23 mouse cellular contexts compared by ENCODE assay signal in the genomic region with DNA sequence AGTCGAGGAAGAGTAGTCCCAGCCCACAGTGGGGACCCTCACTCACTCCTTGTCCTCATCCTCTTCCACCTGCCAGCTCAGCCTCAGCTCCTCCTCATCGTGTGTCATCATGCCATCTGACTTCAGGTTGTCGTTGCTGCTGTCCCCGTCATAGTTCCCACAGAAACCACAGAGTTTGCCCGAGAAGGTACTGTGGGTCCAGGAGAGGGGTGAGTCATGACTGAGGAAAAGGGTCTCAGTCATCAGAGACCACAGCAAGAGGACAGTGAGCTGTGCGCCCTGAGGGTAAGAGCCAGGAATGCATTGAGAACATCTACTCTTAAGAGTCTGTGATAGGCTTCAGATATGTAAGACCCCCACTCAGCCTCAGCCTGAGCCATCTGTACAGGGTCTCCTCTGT. TPM values are rescaled to one million over a fixed set of nuclear protein-coding genes. Genes with fewer than 3 reads are reported as not detected.
A peak's percentile ranks its signal among the peaks of the same experiment; 100 is the strongest.
DNase-seq lines count a peak whose midpoint lies in the region; ATAC-seq and TF ChIP-seq lines count a peak whose summit lies in the region.
"Had no signal": no experiment of that assay in that cellular context is flagged by ENCODE, and none has a peak within 500 bp of the region (broad histone marks: within the 10 kb centered on the region; RNA-seq: fewer than 3 reads in every experiment).

No protein-coding gene starts in this region.

- H3K79me3 ChIP-seq in C2C12 (ENCODE audit: low read depth), result no peaks in the 10 kb centered on the region

- H3K9ac ChIP-seq in lung, embryonic 15.5 days, result no peak overlapping the region
- H3K9ac ChIP-seq: forebrain, embryonic 15.5 days; heart, embryonic 15.5 days; hindbrain, embryonic 15.5 days had no signal

- H3K4me3 ChIP-seq in lung, embryonic 15.5 days, result no peak overlapping the region
- no peak overlapping the region for H3K4me3 ChIP-seq in C2C12 (ENCODE audit: insufficient read depth, poor library complexity, severe bottlenecking)
- no peak overlapping the region for H3K4me3 ChIP-seq in forebrain, embryonic 10.5 days
- H3K4me3 ChIP-seq: embryonic facial prominence, embryonic 10.5 days; erythroblast, embryonic 14.5 days; forebrain, embryonic 15.5 days; heart, adult 2 months; heart, embryonic 15.5 days; hindbrain, embryonic 10.5 days; hindbrain, embryonic 15.5 days had no signal

- 63% methylated on average over 6 of the region's 6 CpGs for WGBS in lung, embryonic 15.5 days
- 85% methylated on average over 6 of the region's 6 CpGs for WGBS in forebrain, embryonic 10.5 days

- DNase-seq in lung, postnatal 10 days, result no peak
- peak; percentile 80 for DNase-seq in 3134 (ENCODE audit: extremely low read depth, insufficient read length, low spot score)
- no peak for DNase-seq in forebrain, embryonic 10.5 days (ENCODE audit: extremely low spot score, low spot score)
- DNase-seq in kidney, adult 18-20 months, result no peak
- DNase-seq: adrenal gland, postnatal 10 days; B cell, adult 2 months; cerebellum, adult 11-12 months; cerebellum, adult 9-11 months; cerebellum, postnatal 36 days; gastrocnemius, postnatal 10 days; heart, adult 2 months had no signal

- 0 out of 2 replicates have a peak, but pooled peaks have one; percentile 17 for ATAC-seq in lung, embryonic 15.5 days (ENCODE audit: borderline replicate concordance, extremely low read depth, low FRiP score, low TSS enrichment)
- peak; percentile 14; the same call in 1 of the 2 replicates for ATAC-seq in granulocyte monocyte progenitor cell, adult 5-6 weeks (replicated peaks; ENCODE audit: poor library complexity, severe bottlenecking)
- ATAC-seq: forebrain, embryonic 15.5 days had no signal

- TF ChIP-seq CTCF in C2C12 (IDR thresholded peaks at IDR 0.05; ENCODE audit: control insufficient read depth, insufficient read depth, insufficient read length), result no peak

- H3K27ac ChIP-seq in lung, embryonic 15.5 days, result peak overlapping the region; percentile 73
- no peak overlapping the region for H3K27ac ChIP-seq in forebrain, embryonic 10.5 days
- H3K27ac ChIP-seq: embryonic facial prominence, embryonic 10.5 days; forebrain, embryonic 15.5 days; heart, adult 2 months; heart, embryonic 15.5 days; hindbrain, embryonic 10.5 days; hindbrain, embryonic 15.5 days had no signal

- H3ac ChIP-seq in C2C12 (ENCODE audit: control insufficient read depth, insufficient read length, low read depth), result no peak overlapping the region

- H3K27me3 ChIP-seq in lung, embryonic 15.5 days, result no peaks in the 10 kb centered on the region
- H3K27me3 ChIP-seq in C2C12 (ENCODE audit: control insufficient read depth, insufficient read depth, insufficient read length), result peaks cover 11% of the 10 kb centered on the region
- no peaks in the 10 kb centered on the region for H3K27me3 ChIP-seq in forebrain, embryonic 10.5 days (ENCODE audit: poor library complexity, severe bottlenecking)
- H3K27me3 ChIP-seq: forebrain, embryonic 15.5 days; hindbrain, embryonic 15.5 days had no signal

- no peaks in the 10 kb centered on the region for H3K9me3 ChIP-seq in lung, embryonic 15.5 days
- H3K9me3 ChIP-seq in forebrain, embryonic 10.5 days, result no peaks in the 10 kb centered on the region; the same call in 1 of the 2 replicates
- H3K9me3 ChIP-seq: embryonic facial prominence, embryonic 10.5 days; forebrain, embryonic 15.5 days; heart, embryonic 15.5 days; hindbrain, embryonic 10.5 days; hindbrain, embryonic 15.5 days had no signal

- H3K4me1 ChIP-seq in lung, embryonic 15.5 days, result peaks cover 4% of the 10 kb centered on the region; the same call in 1 of the 2 replicates
- H3K4me1 ChIP-seq in forebrain, embryonic 10.5 days, result no peaks in the 10 kb centered on the region
- H3K4me1 ChIP-seq: embryonic facial prominence, embryonic 10.5 days; forebrain, embryonic 15.5 days; heart, embryonic 15.5 days; hindbrain, embryonic 10.5 days; hindbrain, embryonic 15.5 days had no signal

- H3K4me2 ChIP-seq in lung, embryonic 15.5 days, result no peak overlapping the region
- H3K4me2 ChIP-seq: forebrain, embryonic 15.5 days; heart, embryonic 11.5 days; heart, embryonic 15.5 days; hindbrain, embryonic 15.5 days had no signal

- H3K79me2 ChIP-seq in C2C12 (ENCODE audit: control insufficient read depth, insufficient read depth), result no peaks in the 10 kb centered on the region

- H3K36me3 ChIP-seq in lung, embryonic 15.5 days, result no peaks in the 10 kb centered on the region
- no peaks in the 10 kb centered on the region for H3K36me3 ChIP-seq in C2C12 (ENCODE audit: control insufficient read depth, insufficient read depth)
- H3K36me3 ChIP-seq in forebrain, embryonic 10.5 days (replicated peaks), result no peaks in the 10 kb centered on the region
- H3K36me3 ChIP-seq: embryonic facial prominence, embryonic 10.5 days; forebrain, embryonic 15.5 days; heart, embryonic 15.5 days; hindbrain, embryonic 10.5 days; hindbrain, embryonic 15.5 days had no signal

TF ChIP-seq in C2C12, 6 proteins besides CTCF, POLR2A, EP300 and RAD21:
- TF ChIP-seq CEBPB (IDR thresholded peaks at IDR 0.05; ENCODE audit: low read depth) (no peak), MYOD1 (IDR thresholded peaks at IDR 0.05; ENCODE audit: control insufficient read depth, insufficient read length, low read depth) (peak; percentile 9)

RNA-seq across cellular contexts. Expression of a gene that starts 21.7 kb away (rescaled TPM):
- 0.26 and 0.35 TPM in 2 replicates for polyA plus RNA-seq in lung, embryonic 15.5 days (2015; fragmentation: Nextera tagmentation; extraction: Ambion mirVana)
- 0.01 TPM for polyA plus RNA-seq in C2C12 (2012; fragmentation: generic; extraction: Trizol)
- total RNA-seq in granulocyte monocyte progenitor cell, adult 5-6 weeks (2014; fragmentation: Nextera tagmentation), result 0.66 and 4.7 TPM in 2 replicates
- 0.04 and 0.05 TPM in 2 replicates for total RNA-seq in granulocyte monocyte progenitor cell, adult 5-6 weeks (2017)
- 0.10 and 0.12 TPM in 2 replicates for polyA plus RNA-seq in forebrain, embryonic 10.5 days (2016; fragmentation: Nextera tagmentation; extraction: Ambion mirVana)
- total RNA-seq: heart, adult 2 months; heart, postnatal 25 days; MEL had no signal
- polyA plus RNA-seq: erythroblast, embryonic 14.5 days had no signal

RNA-seq across cellular contexts. Expression of a gene that starts 47.1 kb away (rescaled TPM):
- polyA plus RNA-seq in lung, embryonic 15.5 days (2015; fragmentation: Nextera tagmentation; extraction: Ambion mirVana), result 54.1 and 58.4 TPM in 2 replicates
- 63.5 TPM for polyA plus RNA-seq in C2C12 (2012; fragmentation: generic; extraction: Trizol)
- total RNA-seq in granulocyte monocyte progenitor cell, adult 5-6 weeks (2014; fragmentation: Nextera tagmentation), result 31.2 and 36.5 TPM in 2 replicates
- 18.3 and 28.9 TPM in 2 replicates for total RNA-seq in granulocyte monocyte progenitor cell, adult 5-6 weeks (2017)
- 56.1 and 59.4 TPM in 2 replicates for polyA plus RNA-seq in forebrain, embryonic 10.5 days (2016; fragmentation: Nextera tagmentation; extraction: Ambion mirVana)
